Mouse (Mus musculus): ENCODE results near the gene Gm1979. TPM values are rescaled to one million over a fixed set of nuclear protein-coding genes. Genes with fewer than 3 reads are reported as not detected.
"Not testable (repeated sequence)": the region's sequence is repeated elsewhere in the genome, so short reads cannot be mapped to it uniquely, and the experiment has no call there.

Gm1979 gene
- polyA plus RNA-seq (2015; fragmentation: Nextera tagmentation; extraction: Ambion mirVana): 0.05 TPM in 1 of 2 replicates, not detected in the other

- not testable (repeated sequence) for H3K9ac ChIP-seq (ENCODE audit: low read length); H3K4me1 ChIP-seq (replicated peaks; ENCODE audit: control insufficient read depth, insufficient read depth); H3K9me3 ChIP-seq (ENCODE audit: control insufficient read depth, low read length); DNase-seq (ENCODE audit: low spot score); H3K36me3 ChIP-seq (ENCODE audit: control insufficient read depth, insufficient read depth, low read length); H3K27me3 ChIP-seq (ENCODE audit: control insufficient read depth, insufficient read depth, low read length); ATAC-seq (ENCODE audit: low FRiP score, low TSS enrichment); H3K4me2 ChIP-seq (replicated peaks; ENCODE audit: low read depth); H3K27ac ChIP-seq (replicated peaks); H3K4me3 ChIP-seq (ENCODE audit: low read depth, low read length)
- 83% methylated on average over 1 of the region's 2 CpGs for WGBS
Measured at GRCm38 (mm10) chr5:26004698-26005097, at the start of gene Gm1979. Gene Gm1979 (minus strand): TSS chr5:26004798.

GRCm38 (mm10) chr5:26039458-26039857 lies 34.9 kb upstream of the Gm1979 start, which contains the start of gene Speer4a:
Gene Speer4a (minus strand): TSS chr5:26039558.
- not testable (repeated sequence) for ATAC-seq (ENCODE audit: low FRiP score, low TSS enrichment); H3K36me3 ChIP-seq (ENCODE audit: control insufficient read depth, insufficient read depth, low read length); H3K4me1 ChIP-seq (replicated peaks; ENCODE audit: control insufficient read depth, insufficient read depth); H3K27ac ChIP-seq (replicated peaks); DNase-seq (ENCODE audit: low spot score); H3K4me2 ChIP-seq (replicated peaks; ENCODE audit: low read depth); H3K27me3 ChIP-seq (ENCODE audit: control insufficient read depth, insufficient read depth, low read length); H3K9ac ChIP-seq (ENCODE audit: low read length); H3K4me3 ChIP-seq (ENCODE audit: low read depth, low read length); H3K9me3 ChIP-seq (ENCODE audit: control insufficient read depth, low read length)
- 72% methylated on average over 2 of the region's 2 CpGs for WGBS

DNA sequence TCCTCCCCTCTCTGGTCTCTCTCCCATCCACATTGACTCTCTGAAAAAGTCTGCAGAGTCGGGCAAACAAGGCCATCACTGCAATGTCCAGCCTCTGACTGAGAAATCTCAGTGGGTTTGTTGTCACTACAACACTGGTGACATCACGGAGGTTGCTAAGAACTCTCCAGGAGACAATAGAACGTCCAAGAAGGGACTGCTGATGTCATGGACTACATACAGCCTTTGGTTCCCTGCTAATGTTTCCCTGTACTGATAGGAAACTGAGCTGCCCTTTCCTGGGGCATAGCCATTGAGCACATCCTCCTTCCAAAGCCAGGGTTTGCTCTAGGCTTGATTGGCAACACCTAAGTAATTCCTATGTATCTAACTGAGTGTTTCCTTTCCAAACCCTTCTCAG lies 18.2 kb upstream of the Gm1979 start, which contains the start of gene Gm5862:
Gene Gm5862, minus strand, starts transcription at position 101 of the 400 bp plus-strand sequence.
- not testable (repeated sequence) for H3K27ac ChIP-seq (replicated peaks); H3K27me3 ChIP-seq (ENCODE audit: control insufficient read depth, insufficient read depth, low read length); H3K36me3 ChIP-seq (ENCODE audit: control insufficient read depth, insufficient read depth, low read length); H3K9ac ChIP-seq (ENCODE audit: low read length); DNase-seq (ENCODE audit: low spot score); ATAC-seq (ENCODE audit: low FRiP score, low TSS enrichment); H3K4me1 ChIP-seq (replicated peaks; ENCODE audit: control insufficient read depth, insufficient read depth); H3K9me3 ChIP-seq (ENCODE audit: control insufficient read depth, low read length); H3K4me3 ChIP-seq (ENCODE audit: low read depth, low read length); H3K4me2 ChIP-seq (replicated peaks; ENCODE audit: low read depth)
- WGBS: no CpG with 5 or more reads among the region's 3 CpGs

DNA sequence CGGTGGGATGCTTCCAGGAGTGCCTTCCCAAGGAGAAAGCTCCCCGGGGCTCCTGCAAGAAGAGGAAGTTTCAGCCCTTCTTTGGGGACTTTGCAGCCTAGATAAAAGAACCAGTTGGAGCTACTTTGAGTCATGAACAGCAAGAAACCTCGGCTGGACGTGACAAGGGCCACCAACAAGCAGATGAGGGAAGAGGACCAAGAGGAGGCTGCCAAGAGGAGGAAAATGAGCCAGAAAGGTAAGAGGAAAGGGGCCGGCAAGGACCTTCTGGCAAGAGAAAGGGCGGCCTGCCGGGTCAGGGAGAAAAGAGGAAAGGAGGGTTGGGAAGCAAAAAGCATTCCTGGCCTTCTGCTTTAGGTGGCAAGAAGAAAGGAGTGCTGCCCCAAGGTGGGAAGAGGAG lies 3.1 kb upstream of the Gm1979 start:
- H3K9me3 ChIP-seq (ENCODE audit: control insufficient read depth, low read length); H3K36me3 ChIP-seq (ENCODE audit: control insufficient read depth, insufficient read depth, low read length); DNase-seq (ENCODE audit: low spot score); H3K4me1 ChIP-seq (replicated peaks; ENCODE audit: control insufficient read depth, insufficient read depth); H3K27me3 ChIP-seq (ENCODE audit: control insufficient read depth, insufficient read depth, low read length); H3K27ac ChIP-seq (replicated peaks); H3K4me2 ChIP-seq (replicated peaks; ENCODE audit: low read depth); H3K4me3 ChIP-seq (ENCODE audit: low read depth, low read length); H3K9ac ChIP-seq (ENCODE audit: low read length): not testable (repeated sequence)
- 69% methylated on average over 6 of the region's 7 CpGs for WGBS
- ATAC-seq (ENCODE audit: low FRiP score, low TSS enrichment): 0 out of 2 replicates have a peak, but pooled peaks have one; percentile 6

- H3K9me3 ChIP-seq (ENCODE audit: control insufficient read depth, low read length); H3K36me3 ChIP-seq (ENCODE audit: control insufficient read depth, insufficient read depth, low read length); H3K27ac ChIP-seq (replicated peaks); H3K4me1 ChIP-seq (replicated peaks; ENCODE audit: control insufficient read depth, insufficient read depth); H3K27me3 ChIP-seq (ENCODE audit: control insufficient read depth, insufficient read depth, low read length); H3K9ac ChIP-seq (ENCODE audit: low read length): not testable (repeated sequence)
- WGBS: 15% methylated on average over 41 of the region's 45 CpGs
- ATAC-seq (ENCODE audit: low FRiP score, low TSS enrichment) (peak; percentile 65), DNase-seq (ENCODE audit: low spot score) (peak; percentile 32)
- H3K4me3 ChIP-seq (ENCODE audit: low read depth, low read length): peak overlapping the region; percentile 33
- peak overlapping the region; percentile 50 for H3K4me2 ChIP-seq (replicated peaks; ENCODE audit: low read depth)
Measured at GRCm38 (mm10) chr5:26006937-26007695, 2.5 kb upstream of the Gm1979 start.

- not testable (repeated sequence) for H3K4me3 ChIP-seq (ENCODE audit: low read depth, low read length); H3K4me2 ChIP-seq (replicated peaks; ENCODE audit: low read depth); H3K36me3 ChIP-seq (ENCODE audit: control insufficient read depth, insufficient read depth, low read length); DNase-seq (ENCODE audit: low spot score); ATAC-seq (ENCODE audit: low FRiP score, low TSS enrichment); H3K27ac ChIP-seq (replicated peaks); H3K4me1 ChIP-seq (replicated peaks; ENCODE audit: control insufficient read depth, insufficient read depth); H3K27me3 ChIP-seq (ENCODE audit: control insufficient read depth, insufficient read depth, low read length); H3K9ac ChIP-seq (ENCODE audit: low read length); H3K9me3 ChIP-seq (ENCODE audit: control insufficient read depth, low read length)
- WGBS: no CpG with 5 or more reads among the region's 3 CpGs
Measured at GRCm38 (mm10) chr5:25988550-25988949, 16.0 kb downstream of the Gm1979 start, which contains the start of gene Gm21698. Gene Gm21698 (minus strand): TSS chr5:25988650.

DNA sequence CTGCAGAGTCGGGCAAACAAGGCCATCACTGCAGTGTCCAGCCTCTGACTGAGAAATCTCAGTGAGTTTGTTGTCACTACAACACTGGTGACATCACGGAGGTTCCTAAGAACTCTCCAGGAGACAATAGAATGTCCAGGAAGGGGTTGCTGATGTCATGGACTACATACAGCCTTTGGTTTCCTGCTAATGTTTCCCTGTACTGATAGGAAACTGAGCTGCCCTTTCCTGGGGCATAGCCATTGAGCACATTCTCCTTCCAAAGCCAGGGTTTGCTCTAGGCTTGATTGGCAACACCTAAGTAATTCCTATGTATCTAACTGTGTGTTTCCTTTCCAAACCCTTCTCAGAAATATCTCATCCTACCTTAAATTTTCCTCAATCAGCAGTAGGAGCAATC lies 32.0 kb downstream of the Gm1979 start, which contains the start of gene Gm21680:
Gene Gm21680, minus strand, starts transcription at position 101 of the 400 bp plus-strand sequence.
- not testable (repeated sequence) for H3K27me3 ChIP-seq (ENCODE audit: control insufficient read depth, insufficient read depth, low read length); H3K9ac ChIP-seq (ENCODE audit: low read length); H3K4me1 ChIP-seq (replicated peaks; ENCODE audit: control insufficient read depth, insufficient read depth); DNase-seq (ENCODE audit: low spot score); H3K9me3 ChIP-seq (ENCODE audit: control insufficient read depth, low read length); H3K4me2 ChIP-seq (replicated peaks; ENCODE audit: low read depth); H3K36me3 ChIP-seq (ENCODE audit: control insufficient read depth, insufficient read depth, low read length); H3K4me3 ChIP-seq (ENCODE audit: low read depth, low read length); ATAC-seq (ENCODE audit: low FRiP score, low TSS enrichment); H3K27ac ChIP-seq (replicated peaks)
- WGBS: no CpG with 5 or more reads among the region's 2 CpGs

DNA sequence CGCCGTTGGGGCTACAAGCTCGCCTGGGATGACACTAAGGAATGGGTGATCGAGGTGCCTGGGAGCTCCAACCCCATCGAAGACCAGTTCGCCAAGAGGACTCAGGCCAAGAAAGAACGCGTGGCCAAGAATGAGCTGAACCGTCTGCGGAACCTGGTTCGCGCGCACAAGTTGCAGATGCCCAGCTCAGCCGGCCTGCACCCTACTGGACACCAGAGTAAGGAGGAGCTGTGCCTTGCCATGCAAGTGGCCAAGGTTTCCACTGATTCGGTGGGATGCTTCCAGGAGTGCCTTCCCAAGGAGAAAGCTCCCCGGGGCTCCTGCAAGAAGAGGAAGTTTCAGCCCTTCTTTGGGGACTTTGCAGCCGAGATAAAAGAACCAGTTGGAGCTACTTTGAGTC lies 47.5 kb downstream of the Gm1979 start:
- DNase-seq (ENCODE audit: low spot score); H3K9me3 ChIP-seq (ENCODE audit: control insufficient read depth, low read length); H3K9ac ChIP-seq (ENCODE audit: low read length); H3K4me1 ChIP-seq (replicated peaks; ENCODE audit: control insufficient read depth, insufficient read depth); H3K4me2 ChIP-seq (replicated peaks; ENCODE audit: low read depth); H3K4me3 ChIP-seq (ENCODE audit: low read depth, low read length); H3K27me3 ChIP-seq (ENCODE audit: control insufficient read depth, insufficient read depth, low read length); ATAC-seq (ENCODE audit: low FRiP score, low TSS enrichment); H3K36me3 ChIP-seq (ENCODE audit: control insufficient read depth, insufficient read depth, low read length); H3K27ac ChIP-seq (replicated peaks): not testable (repeated sequence)
- 59% methylated on average over 16 of the region's 17 CpGs for WGBS

DNA sequence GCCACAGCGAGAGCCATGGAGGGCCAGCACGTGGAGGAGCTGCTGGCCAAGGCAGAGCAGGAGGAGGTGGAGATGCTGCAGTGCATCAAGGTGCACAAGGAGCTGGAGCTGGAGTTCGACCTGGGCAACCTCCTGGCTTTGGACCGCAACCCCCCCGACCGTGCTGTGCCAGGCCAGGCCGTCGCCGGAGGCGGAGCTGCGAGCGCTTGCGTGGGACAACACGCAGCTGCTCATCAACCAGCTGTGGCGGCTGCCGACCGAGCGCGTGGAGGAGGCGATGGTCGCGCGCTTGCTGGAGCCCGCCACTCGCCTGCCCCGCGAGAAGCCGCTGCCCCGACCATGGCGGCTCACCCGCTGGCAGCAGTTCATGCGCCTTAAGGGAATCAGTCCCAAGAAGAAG lies 48.0 kb downstream of the Gm1979 start:
- H3K36me3 ChIP-seq (ENCODE audit: control insufficient read depth, insufficient read depth, low read length); H3K27ac ChIP-seq (replicated peaks); H3K4me1 ChIP-seq (replicated peaks; ENCODE audit: control insufficient read depth, insufficient read depth); H3K4me3 ChIP-seq (ENCODE audit: low read depth, low read length); H3K9ac ChIP-seq (ENCODE audit: low read length); ATAC-seq (ENCODE audit: low FRiP score, low TSS enrichment); H3K27me3 ChIP-seq (ENCODE audit: control insufficient read depth, insufficient read depth, low read length); H3K4me2 ChIP-seq (replicated peaks; ENCODE audit: low read depth); H3K9me3 ChIP-seq (ENCODE audit: control insufficient read depth, low read length): not testable (repeated sequence)
- 27% methylated on average over 27 of the region's 32 CpGs for WGBS
- peak; percentile 24 for DNase-seq (ENCODE audit: low spot score)

All from stomach, postnatal 0 days (tissue).